Mouse (Mus musculus) midbrain, embryonic 11.5 days (tissue): ENCODE data around the gene Vezf1. TPM values are rescaled to one million over a fixed set of nuclear protein-coding genes. Genes with fewer than 3 reads are reported as not detected.
A peak's percentile ranks its signal among the peaks of the same experiment; 100 is the strongest.
"Not testable (repeated sequence)": the region's sequence is repeated elsewhere in the genome, so short reads cannot be mapped to it uniquely, and the experiment has no call there.

Source experiments
- ATAC-seq: fragments of 200-750 bp; cut with Nextera tagmentation; 2 replicates; pipeline ENCODE4 v1.8.0; 2017; ENCODE audit warnings: moderate TSS enrichment, moderate library complexity; ENCODE audit not compliant: low FRiP score
- DNase-seq: peaks from one replicate; pipeline ENCODE4 v3.0.0; 2015; ENCODE audit warnings: low spot score; ENCODE audit errors: missing footprints
- H3K27ac ChIP-seq: fragments of 300-500 bp; sonication (generic); 2 replicates; pipeline ENCODE4 v1.5.1; 2014; ENCODE audit warnings: low read depth, low read length
- H3K27me3 ChIP-seq: fragments of 300-500 bp; sonication (generic); 2 replicates; pipeline ENCODE4 v1.6.1; 2014; ENCODE audit warnings: mild to moderate bottlenecking, low read length, moderate library complexity, mixed read lengths; ENCODE audit not compliant: control insufficient read depth, insufficient read depth
- H3K36me3 ChIP-seq: fragments of 300-500 bp; sonication (generic); 2 replicates; pipeline ENCODE4 v1.6.1; 2014; ENCODE audit warnings: mild to moderate bottlenecking, low read length, moderate library complexity, mixed read lengths; ENCODE audit not compliant: control insufficient read depth, insufficient read depth
- H3K4me1 ChIP-seq: fragments of 300-500 bp; sonication (generic); 2 replicates; pipeline ENCODE4 v1.6.1; 2014; ENCODE audit warnings: low read length; ENCODE audit not compliant: control insufficient read depth, insufficient read depth
- H3K4me2 ChIP-seq: fragments of 300-500 bp; sonication (generic); 2 replicates; pipeline ENCODE4 v1.6.1; 2014; ENCODE audit warnings: mild to moderate bottlenecking, moderate library complexity
- H3K4me3 ChIP-seq: fragments of 300-500 bp; sonication (generic); 2 replicates; pipeline ENCODE4 v1.5.1; 2014; ENCODE audit warnings: low read depth, low read length
- H3K9ac ChIP-seq: fragments of 300-500 bp; sonication (generic); 2 replicates; pipeline ENCODE4 v1.6.1; 2014; ENCODE audit warnings: low read length
- H3K9me3 ChIP-seq: fragments of 300-500 bp; sonication (generic); 2 replicates; pipeline ENCODE4 v1.6.1; 2016; ENCODE audit warnings: low read length; ENCODE audit not compliant: control insufficient read depth
- WGBS: fragments of 180-500 bp; shearing (Covaris S2); extraction: QIAGEN DNeasy Blood & Tissue Kit; methylation state at CpG from one replicate; pipeline ENCODE4 v1.1.7; 2014; 5-methylcytosine and 5-hydroxymethylcytosine counted together
- polyA plus RNA-seq: library from polyadenylated mRNA; unstranded; fragments of >200 nt; fragmentation: Nextera tagmentation; extraction: Ambion mirVana; gene quantifications from 2 replicates; pipeline ENCODE4 v1.2.1, GENCODE M21; 2014

The Vezf1 gene
- polyA plus RNA-seq, 1 experiment from 2014 or later, result 82.5 TPM

- ATAC-seq (no peak), DNase-seq (no peak)
- H3K9ac ChIP-seq, result no peak overlapping the region
- H3K27me3 ChIP-seq, result no peaks in the 10 kb centered on the region
- H3K36me3 ChIP-seq, result no peaks in the 10 kb centered on the region; the same call in 1 of the 2 replicates
- H3K9me3 ChIP-seq, result no peaks in the 10 kb centered on the region
- no peak overlapping the region for H3K4me2 ChIP-seq
- no peak overlapping the region for H3K4me3 ChIP-seq
- H3K27ac ChIP-seq, result no peak overlapping the region
- WGBS, result 85% methylated on average over 3 of the region's 3 CpGs
- no peaks in the 10 kb centered on the region for H3K4me1 ChIP-seq
Observed at GRCm38 (mm10) chr11:88037386-88037785, 30.7 kb upstream of the Vezf1 start.

GRCm38 (mm10) chr11:88039066-88039465, 29.0 kb upstream of the Vezf1 start:
- 97% methylated on average over 1 of the region's 1 CpGs for WGBS
- H3K4me1 ChIP-seq, result no peaks in the 10 kb centered on the region
- no peak overlapping the region for H3K4me3 ChIP-seq
- H3K9ac ChIP-seq, result no peak overlapping the region
- no peak overlapping the region for H3K27ac ChIP-seq
- ATAC-seq (no peak), DNase-seq (no peak)
- no peaks in the 10 kb centered on the region; the same call in 1 of the 2 replicates for H3K36me3 ChIP-seq
- H3K27me3 ChIP-seq, result no peaks in the 10 kb centered on the region
- H3K4me2 ChIP-seq, result no peak overlapping the region
- no peaks in the 10 kb centered on the region for H3K9me3 ChIP-seq

DNA sequence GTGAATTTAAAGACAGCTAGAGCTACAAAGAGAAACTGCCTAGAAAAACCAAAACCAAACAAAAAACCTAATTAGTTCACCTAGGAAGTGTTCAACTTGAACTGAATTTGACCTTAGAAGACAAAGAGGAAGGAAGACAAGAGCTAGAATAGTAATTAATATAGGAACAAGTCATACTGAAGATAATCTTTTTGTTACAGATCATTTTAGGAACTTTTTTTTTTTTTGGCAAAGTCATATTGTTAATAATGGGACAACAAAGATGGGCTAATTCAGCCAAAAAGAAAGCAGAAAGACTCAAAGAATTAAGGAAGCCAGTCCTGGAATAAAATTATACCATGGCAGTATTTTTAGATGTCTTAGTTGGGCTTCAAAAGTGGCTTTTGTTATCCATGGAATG, 23.8 kb upstream of the Vezf1 start:
- Histone ChIP-seq H3K4me1 (peaks cover 14% of the 10 kb centered on the region), H3K27me3 (no peaks in the 10 kb centered on the region), H3K4me3 (no peak overlapping the region), H3K9ac (no peak overlapping the region), H3K36me3 (peaks cover 3% of the 10 kb centered on the region; the same call in 1 of the 2 replicates), H3K9me3 (no peaks in the 10 kb centered on the region), H3K27ac (no peak overlapping the region), H3K4me2 (no peak overlapping the region)
- ATAC-seq, result no peak
- DNase-seq, result no peak

DNA sequence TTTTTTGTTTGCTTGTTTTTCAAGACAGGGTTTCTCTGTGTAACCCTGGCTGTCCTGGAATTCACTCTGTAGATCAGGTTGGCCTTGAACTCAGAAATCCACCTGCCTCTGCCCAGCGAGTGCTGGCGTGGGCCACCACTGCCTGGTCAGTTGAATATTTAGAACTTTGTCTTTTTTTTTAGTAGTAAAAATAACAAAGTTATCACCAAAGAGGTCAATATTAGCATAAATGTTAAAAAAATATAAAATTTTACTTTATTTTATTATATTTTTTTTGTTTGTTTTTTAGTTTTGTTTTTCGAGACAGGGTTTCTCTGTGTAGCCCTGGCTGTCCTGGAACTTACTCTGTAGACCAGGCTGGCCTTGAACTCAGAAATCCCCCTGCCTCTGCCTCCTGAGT, 22.9 kb upstream of the Vezf1 start:
- peaks cover 22% of the 10 kb centered on the region for H3K4me1 ChIP-seq
- H3K4me3 ChIP-seq, H3K27ac ChIP-seq, DNase-seq, H3K36me3 ChIP-seq, ATAC-seq, H3K9ac ChIP-seq, H3K9me3 ChIP-seq, H3K4me2 ChIP-seq, H3K27me3 ChIP-seq: not testable (repeated sequence)
- 96% methylated on average over 3 of the region's 3 CpGs for WGBS

GRCm38 (mm10) chr11:88045878-88046277, 22.2 kb upstream of the Vezf1 start:
- Histone ChIP-seq H3K9ac (no peak overlapping the region), H3K27me3 (no peaks in the 10 kb centered on the region), H3K9me3 (no peaks in the 10 kb centered on the region), H3K4me1 (peaks cover 27% of the 10 kb centered on the region), H3K4me3 (no peak overlapping the region), H3K36me3 (peaks cover 5% of the 10 kb centered on the region), H3K27ac (no peak overlapping the region), H3K4me2 (peak overlapping the region; percentile 75; the same call in 1 of the 2 replicates)
- 94% methylated on average over 4 of the region's 4 CpGs for WGBS
- ATAC-seq (no peak), DNase-seq (no peak)

DNA sequence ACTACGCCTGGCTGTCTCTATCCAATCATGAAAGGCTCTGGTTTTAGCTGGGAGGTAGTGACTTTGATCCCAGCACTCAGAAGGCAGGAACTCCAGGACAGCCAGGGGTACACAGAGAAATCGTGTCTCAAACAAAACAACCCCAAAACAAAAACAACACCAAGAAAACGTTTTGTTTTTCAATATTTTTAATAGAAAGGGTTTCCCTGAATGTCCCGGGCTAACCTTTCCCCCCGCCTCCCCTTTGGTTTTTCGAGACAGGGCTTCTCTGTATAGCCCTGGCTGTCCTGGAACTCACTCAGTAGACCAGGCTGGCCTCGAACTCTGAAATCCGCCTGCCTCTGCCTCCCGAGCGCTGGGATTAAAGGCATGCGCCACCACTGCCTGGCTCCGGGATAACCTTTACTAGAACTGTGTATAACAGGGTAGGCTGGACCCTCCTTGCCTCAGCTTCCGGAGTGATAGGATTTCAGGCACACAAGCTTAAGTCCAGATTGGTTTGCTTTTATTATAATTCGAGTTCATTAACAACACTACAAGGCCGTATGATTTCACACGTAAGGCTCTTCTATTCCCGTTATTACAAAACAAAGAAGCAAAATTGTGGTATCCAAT, 21.6 kb upstream of the Vezf1 start:
- peak; percentile 84 for DNase-seq
- H3K27me3 ChIP-seq, result no peaks in the 10 kb centered on the region
- no peak for ATAC-seq
- 0 out of 2 replicates have a peak overlapping the region, but pooled peaks have one; percentile 98 for H3K27ac ChIP-seq
- H3K36me3 ChIP-seq, result peaks cover 8% of the 10 kb centered on the region
- 66% methylated on average over 17 of the region's 17 CpGs for WGBS
- H3K9me3 ChIP-seq, result no peaks in the 10 kb centered on the region
- H3K4me3 ChIP-seq, result peak overlapping the region; percentile 68
- H3K9ac ChIP-seq, result peak overlapping the region; percentile 96
- peaks cover 30% of the 10 kb centered on the region for H3K4me1 ChIP-seq
- H3K4me2 ChIP-seq, result peak overlapping the region; percentile 75

GRCm38 (mm10) chr11:88046944-88047794, 20.9 kb upstream of the Vezf1 start, which contains the start of gene Srsf1:
Gene Srsf1 (plus strand): TSS chr11:88047373.
- Histone ChIP-seq H3K9me3 (no peaks in the 10 kb centered on the region), H3K4me2 (peak within 1 kb of the TSS; percentile 88), H3K27me3 (no peaks in the 10 kb centered on the region), H3K4me3 (peak within 1 kb of the TSS; percentile 68), H3K27ac (peak within 1 kb of the TSS; percentile 98), H3K9ac (peak within 1 kb of the TSS; percentile 96), H3K36me3 (peaks cover 8% of the 10 kb centered on the region), H3K4me1 (peaks cover 32% of the 10 kb centered on the region)
- peak; percentile 89 for ATAC-seq
- peak; percentile 100 for DNase-seq
- WGBS, result under 1% methylated on average over 60 of the region's 60 CpGs

- Histone ChIP-seq H3K27ac (peak overlapping the region; percentile 98), H3K36me3 (peaks cover 8% of the 10 kb centered on the region), H3K9ac (peak overlapping the region; percentile 96), H3K4me2 (peak overlapping the region; percentile 88), H3K4me3 (peak overlapping the region; percentile 68), H3K4me1 (peaks cover 34% of the 10 kb centered on the region), H3K9me3 (no peaks in the 10 kb centered on the region), H3K27me3 (no peaks in the 10 kb centered on the region)
- WGBS, result under 1% methylated on average over 76 of the region's 76 CpGs
- DNase-seq (peak; percentile 97), ATAC-seq (peak; percentile 84)
Observed at GRCm38 (mm10) chr11:88047871-88048531, 20.1 kb upstream of the Vezf1 start.
